Mouse (Mus musculus) forebrain, embryonic 11.5 days (tissue): ENCODE measurements around the gene Map4k4. TPM values are rescaled to one million over a fixed set of nuclear protein-coding genes. Genes with fewer than 3 reads are reported as not detected.

ENCODE experiments used
- ATAC-seq: fragments of 200-750 bp; cut with Nextera tagmentation; replicated peaks from 2 replicates; pipeline ENCODE4 v1.8.0; 2017; ENCODE audit warnings: moderate TSS enrichment; ENCODE audit not compliant: low FRiP score
- DNase-seq: peaks from one replicate; pipeline ENCODE4 v3.0.0-alpha.2; 2017; ENCODE audit warnings: low spot score
- H3K27ac ChIP-seq: fragments of 300-500 bp; sonication (generic); 2 replicates; pipeline ENCODE4 v1.5.1; 2014; ENCODE audit warnings: low read depth, low read length
- H3K27me3 ChIP-seq: fragments of 300-500 bp; sonication (generic); 2 replicates; pipeline ENCODE4 v1.6.1; 2014; ENCODE audit warnings: mild to moderate bottlenecking, low read length, mixed read lengths; ENCODE audit not compliant: control insufficient read depth, insufficient read depth
- H3K36me3 ChIP-seq: fragments of 300-500 bp; sonication (generic); 2 replicates; pipeline ENCODE4 v1.6.1; 2014; ENCODE audit warnings: mild to moderate bottlenecking, low read length, moderate library complexity, mixed read lengths; ENCODE audit not compliant: control insufficient read depth, insufficient read depth
- H3K4me1 ChIP-seq: fragments of 300-500 bp; sonication (generic); replicated peaks from 2 replicates; pipeline ENCODE4 v1.6.1; 2014; ENCODE audit warnings: low read length, mixed read lengths; ENCODE audit not compliant: control insufficient read depth, insufficient read depth
- H3K4me2 ChIP-seq: fragments of 300-500 bp; sonication (generic); 2 replicates; pipeline ENCODE4 v1.6.1; 2014; ENCODE audit warnings: low read depth, mild to moderate bottlenecking, low read length, moderate library complexity, mixed read lengths; ENCODE audit not compliant: severe bottlenecking
- H3K4me3 ChIP-seq: fragments of 300-500 bp; sonication (generic); 2 replicates; pipeline ENCODE4 v1.5.1; 2014; ENCODE audit warnings: low read depth, low read length
- H3K9ac ChIP-seq: fragments of 300-500 bp; sonication (generic); 2 replicates; pipeline ENCODE4 v1.6.1; 2014; ENCODE audit warnings: low read length
- H3K9me3 ChIP-seq: fragments of 300-500 bp; sonication (generic); 2 replicates; pipeline ENCODE4 v1.6.1; 2016; ENCODE audit warnings: low read length, mixed read lengths; ENCODE audit not compliant: control insufficient read depth
- WGBS: fragments of 180-500 bp; shearing (Covaris S2); extraction: QIAGEN DNeasy Blood & Tissue Kit; methylation state at CpG from one replicate; pipeline ENCODE4 v1.1.7; 2014; 5-methylcytosine and 5-hydroxymethylcytosine counted together
- polyA plus RNA-seq: library from polyadenylated mRNA; unstranded; fragments of >200 nt; fragmentation: Nextera tagmentation; extraction: Ambion mirVana; gene quantifications from 2 replicates; pipeline ENCODE4 v1.2.1, GENCODE M21; 2014

Map4k4 gene
- polyA plus RNA-seq, 1 experiment from 2014 or later = 52.4 TPM

DNA sequence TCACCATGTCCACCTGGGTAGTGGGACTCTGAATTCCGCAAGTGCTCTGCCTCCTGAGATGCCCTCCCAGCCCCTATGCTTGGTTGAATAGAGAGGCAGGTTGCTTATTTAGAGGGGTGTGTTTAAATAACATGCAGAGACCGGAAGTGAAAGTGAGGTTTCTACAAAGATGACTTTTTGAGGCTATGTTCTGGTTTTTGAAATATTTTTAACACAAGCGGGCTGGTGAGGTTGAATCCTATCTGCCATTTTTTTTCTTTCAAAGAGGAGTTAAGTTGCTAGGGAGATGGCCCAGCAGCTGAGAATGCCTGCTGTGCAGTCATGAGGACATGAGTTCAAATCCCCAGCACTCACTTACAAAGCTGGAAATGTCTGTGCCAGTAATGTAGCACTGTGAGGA is 4.0 kb downstream of the Map4k4 start:
- no peaks in the 10 kb centered on the region for H3K9me3 ChIP-seq
- no peak overlapping the region for H3K9ac ChIP-seq
- 93% methylated on average over 3 of the region's 3 CpGs for WGBS
- no peaks in the 10 kb centered on the region for H3K27me3 ChIP-seq
- no peak overlapping the region for H3K27ac ChIP-seq
- H3K4me3 ChIP-seq = no peak overlapping the region
- ATAC-seq (no peak), DNase-seq (no peak)
- no peaks in the 10 kb centered on the region for H3K36me3 ChIP-seq
- peaks cover 20% of the 10 kb centered on the region for H3K4me1 ChIP-seq
- no peak overlapping the region for H3K4me2 ChIP-seq

- H3K36me3 ChIP-seq = peaks cover 9% of the 10 kb centered on the region; the same call in 1 of the 2 replicates
- H3K4me1 ChIP-seq = peaks cover 16% of the 10 kb centered on the region
- no peaks in the 10 kb centered on the region for H3K9me3 ChIP-seq
- no peak overlapping the region for H3K9ac ChIP-seq
- DNase-seq = no peak
- ATAC-seq = no peak
- no peaks in the 10 kb centered on the region for H3K27me3 ChIP-seq
- no peak overlapping the region for H3K4me3 ChIP-seq
- H3K27ac ChIP-seq = no peak overlapping the region
- no peak overlapping the region for H3K4me2 ChIP-seq
- WGBS = 79% methylated on average over 11 of the region's 11 CpGs
Observed at GRCm38 (mm10) chr1:39906921-39907320, 6.2 kb downstream of the Map4k4 start.

DNA sequence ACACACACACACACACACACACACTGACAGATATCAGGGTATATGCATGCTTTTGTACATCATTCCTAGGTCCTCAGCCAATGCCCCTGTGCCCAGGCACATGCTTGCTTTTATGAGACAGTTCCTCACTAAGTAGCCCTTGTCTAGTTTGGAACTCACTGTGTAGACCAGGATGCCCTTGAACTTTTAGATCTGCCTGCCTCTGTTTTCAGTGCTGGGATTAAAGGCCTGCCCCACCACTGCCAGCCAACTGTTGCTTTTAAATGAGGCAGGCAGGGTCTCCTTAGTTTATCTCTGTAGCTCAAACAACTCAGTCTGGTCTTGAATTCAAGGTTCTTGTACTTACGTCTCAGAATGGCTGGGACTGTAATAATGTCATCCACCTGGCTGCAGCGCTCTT is 8.3 kb downstream of the Map4k4 start:
- no peaks in the 10 kb centered on the region for H3K9me3 ChIP-seq
- peaks cover 9% of the 10 kb centered on the region; the same call in 1 of the 2 replicates for H3K36me3 ChIP-seq
- WGBS = 96% methylated on average over 2 of the region's 2 CpGs

GRCm38 (mm10) chr1:39911446-39911845 is 10.7 kb downstream of the Map4k4 start:
- no peak for ATAC-seq
- H3K4me3 ChIP-seq = no peak overlapping the region
- no peak overlapping the region for H3K9ac ChIP-seq
- H3K27me3 ChIP-seq = no peaks in the 10 kb centered on the region
- DNase-seq = no peak
- no peak overlapping the region for H3K27ac ChIP-seq
- no peak overlapping the region for H3K4me2 ChIP-seq
- peaks cover 15% of the 10 kb centered on the region for H3K36me3 ChIP-seq
- WGBS = 77% methylated on average over 3 of the region's 3 CpGs
- peaks cover 2% of the 10 kb centered on the region for H3K9me3 ChIP-seq
- no peaks in the 10 kb centered on the region; the same call in 1 of the 2 replicates for H3K4me1 ChIP-seq

More for the DNA sequence above, 8.3 kb downstream of the Map4k4 start:
- Histone ChIP-seq H3K4me3 (no peak overlapping the region), H3K9ac (no peak overlapping the region), H3K27ac (no peak overlapping the region), H3K27me3 (no peaks in the 10 kb centered on the region), H3K4me2 (no peak overlapping the region), H3K4me1 (peaks cover 11% of the 10 kb centered on the region)
- ATAC-seq (no peak), DNase-seq (no peak)

- no peak for DNase-seq
- Histone ChIP-seq H3K36me3 (peaks cover 15% of the 10 kb centered on the region), H3K4me2 (no peak overlapping the region), H3K27me3 (no peaks in the 10 kb centered on the region), H3K4me3 (no peak overlapping the region), H3K4me1 (0 out of 2 replicates have a peak, but pooled peaks cover 2% of the 10 kb centered on the region), H3K9me3 (peaks cover 2% of the 10 kb centered on the region), H3K27ac (no peak overlapping the region), H3K9ac (no peak overlapping the region)
- 90% methylated on average over 4 of the region's 4 CpGs for WGBS
- ATAC-seq = no peak
Observed at GRCm38 (mm10) chr1:39913256-39913655, 12.5 kb downstream of the Map4k4 start.

- H3K27ac ChIP-seq = no peak overlapping the region
- no peaks in the 10 kb centered on the region for H3K27me3 ChIP-seq
- ATAC-seq (no peak), DNase-seq (no peak)
- H3K4me3 ChIP-seq = no peak overlapping the region
- peaks cover 2% of the 10 kb centered on the region for H3K9me3 ChIP-seq
- no peak overlapping the region for H3K9ac ChIP-seq
- H3K4me2 ChIP-seq = no peak overlapping the region
- H3K4me1 ChIP-seq = peaks cover 2% of the 10 kb centered on the region; the same call in 1 of the 2 replicates
- peaks cover 7% of the 10 kb centered on the region for H3K36me3 ChIP-seq
- 96% methylated on average over 4 of the region's 4 CpGs for WGBS
Observed at GRCm38 (mm10) chr1:39916144-39916543, 15.4 kb downstream of the Map4k4 start.

DNA sequence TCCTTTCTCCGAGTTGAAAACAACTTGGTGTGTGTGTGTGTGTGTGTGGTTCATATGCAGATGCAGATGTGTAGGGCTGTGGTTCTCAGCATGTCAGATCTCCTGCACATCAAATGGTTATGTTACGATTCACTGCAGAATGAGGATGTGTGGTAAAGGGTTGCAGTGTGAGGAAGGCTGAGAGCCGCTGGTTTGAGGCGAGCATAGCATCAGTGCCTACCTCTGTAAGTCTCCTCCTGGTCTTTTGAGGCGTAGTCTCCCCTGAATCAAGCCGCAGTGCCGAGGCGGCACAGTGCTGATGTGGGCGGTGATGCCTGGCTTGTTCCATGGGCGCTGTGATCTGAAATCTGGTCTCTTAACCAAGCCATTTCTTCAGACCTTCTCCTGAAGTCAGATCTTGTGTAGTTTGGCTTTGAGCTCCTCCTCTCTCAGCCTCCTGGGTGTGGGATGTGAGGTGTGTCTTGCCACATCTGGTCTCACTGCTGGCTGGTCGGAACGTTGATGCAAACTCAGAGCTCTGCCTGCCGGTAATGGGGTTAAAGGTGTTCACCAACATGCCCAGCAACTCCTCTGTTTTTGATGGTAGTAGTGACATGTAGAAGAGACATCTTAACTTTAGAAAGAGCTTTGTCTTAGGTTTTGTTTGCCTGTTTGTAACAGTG is 17.3 kb downstream of the Map4k4 start:
- Histone ChIP-seq H3K4me2 (no peak overlapping the region), H3K36me3 (peaks cover 7% of the 10 kb centered on the region), H3K27ac (no peak overlapping the region), H3K4me1 (peaks cover 2% of the 10 kb centered on the region; the same call in 1 of the 2 replicates), H3K9me3 (peaks cover 2% of the 10 kb centered on the region), H3K9ac (no peak overlapping the region), H3K4me3 (no peak overlapping the region), H3K27me3 (no peaks in the 10 kb centered on the region)
- no peak for DNase-seq
- WGBS = 88% methylated on average over 13 of the region's 13 CpGs
- ATAC-seq = no peak

GRCm38 (mm10) chr1:39918517-39919115 is 17.9 kb downstream of the Map4k4 start:
- peaks cover 2% of the 10 kb centered on the region for H3K9me3 ChIP-seq
- WGBS = 92% methylated on average over 7 of the region's 7 CpGs
- H3K4me2 ChIP-seq = no peak overlapping the region
- H3K27ac ChIP-seq = no peak overlapping the region
- no peak overlapping the region for H3K9ac ChIP-seq
- H3K27me3 ChIP-seq = no peaks in the 10 kb centered on the region
- DNase-seq (no peak), ATAC-seq (no peak)
- H3K4me1 ChIP-seq = peaks cover 2% of the 10 kb centered on the region; the same call in 1 of the 2 replicates
- H3K36me3 ChIP-seq = peaks cover 7% of the 10 kb centered on the region
- H3K4me3 ChIP-seq = no peak overlapping the region

- H3K4me2 ChIP-seq = no peak overlapping the region
- no peak overlapping the region for H3K9ac ChIP-seq
- no peak overlapping the region for H3K4me3 ChIP-seq
- no peaks in the 10 kb centered on the region for H3K36me3 ChIP-seq
- peaks cover 2% of the 10 kb centered on the region; the same call in 1 of the 2 replicates for H3K4me1 ChIP-seq
- ATAC-seq = no peak
- H3K9me3 ChIP-seq = no peaks in the 10 kb centered on the region
- no peaks in the 10 kb centered on the region for H3K27me3 ChIP-seq
- no peak for DNase-seq
- H3K27ac ChIP-seq = no peak overlapping the region
- 81% methylated on average over 2 of the region's 2 CpGs for WGBS
Observed at GRCm38 (mm10) chr1:39920616-39921015, 19.9 kb downstream of the Map4k4 start.
